Mouse (Mus musculus) heart, postnatal 10 days (tissue): Measurements from ENCODE around the gene Pnpla1. TPM values are rescaled to one million over a fixed set of nuclear protein-coding genes. Genes with fewer than 3 reads are reported as not detected.

Experiments used
- total RNA-seq, 2 experiments: library from RNA; stranded (reverse); gene quantifications; 2 replicates each; pipeline ENCODE4 v1.2.3; 2021

The Pnpla1 gene
- total RNA-seq, 2 experiments from 2014 or later: not detected

Other genes starting within 250 kb of the Pnpla1 start
- gene Srpk1, start 235.7 kb upstream of the Pnpla1 start, total RNA-seq: 10 to 100 TPM; 40.0 to 43.7 TPM
- gene Slc26a8, start 168.2 kb upstream of the Pnpla1 start, total RNA-seq: 1 to 10 TPM in 1 of 2 experiments, under 1 TPM in 1; 0.65 to 1.2 TPM
- gene Mapk14, start 167.1 kb upstream of the Pnpla1 start, total RNA-seq: 10 to 100 TPM; 47.3 to 51.1 TPM
- gene AC170998.1, start 132.3 kb upstream of the Pnpla1 start, total RNA-seq: under 1 TPM; 0.45 to 0.77 TPM
- 1 to 10 TPM in 1 of 2 experiments, under 1 TPM in 1; 0.45 to 1.1 TPM for gene Mapk13, start 89.1 kb upstream of the Pnpla1 start, total RNA-seq
- 10 to 100 TPM; 15.2 to 22.3 TPM for gene Brpf3, start 57.3 kb upstream of the Pnpla1 start, total RNA-seq
- under 1 TPM in 1 of 2 experiments, not detected in 1; 0.05 TPM for gene 4930539E08Rik, start 56.9 kb downstream of the Pnpla1 start, total RNA-seq
- not detected for gene Pxt1, start 85.4 kb downstream of the Pnpla1 start, total RNA-seq
- gene Kctd20, start 93.5 kb downstream of the Pnpla1 start, total RNA-seq: 10 to 100 TPM; 63.8 to 76.9 TPM
- gene Stk38, start 149.6 kb downstream of the Pnpla1 start, total RNA-seq: 10 to 100 TPM; 53.0 to 57.2 TPM
- 100 to 1,000 TPM; 152 to 159 TPM for gene Srsf3, start 174.2 kb downstream of the Pnpla1 start, total RNA-seq
- 100 to 1,000 TPM in 1 of 2 experiments, 10 to 100 TPM in 1; 46.2 to 180 TPM for gene Cdkn1a, start 232.6 kb downstream of the Pnpla1 start, total RNA-seq